Mouse (Mus musculus) embryonic facial prominence, embryonic 11.5 days (tissue): Measurements from ENCODE around the gene Srsf5. TPM values are rescaled to one million over a fixed set of nuclear protein-coding genes. Genes with fewer than 3 reads are reported as not detected.

Source experiments
- ATAC-seq: fragments of 200-750 bp; cut with Nextera tagmentation; replicated peaks from 2 replicates; pipeline ENCODE4 v1.8.0; 2017; ENCODE audit warnings: low read depth; ENCODE audit not compliant: insufficient number of reproducible peaks, low FRiP score, low TSS enrichment
- DNase-seq: peaks from one replicate; pipeline ENCODE4 v3.0.0-alpha.2; 2015; ENCODE audit warnings: low spot score
- H3K27ac ChIP-seq: fragments of 300-500 bp; sonication (generic); replicated peaks from 2 replicates; pipeline ENCODE4 v1.5.1; 2014; ENCODE audit warnings: mild to moderate bottlenecking, low read depth, low read length, control low read depth
- H3K27me3 ChIP-seq: fragments of 300-500 bp; sonication (generic); 2 replicates; pipeline ENCODE4 v1.6.1; 2014; ENCODE audit warnings: mild to moderate bottlenecking, low read length, moderate library complexity, mixed read lengths; ENCODE audit not compliant: control insufficient read depth, insufficient read depth
- H3K36me3 ChIP-seq: fragments of 300-500 bp; sonication (generic); replicated peaks from 2 replicates; pipeline ENCODE4 v1.6.1; 2014; ENCODE audit warnings: low read depth, mild to moderate bottlenecking, low read length, moderate library complexity, mixed read lengths; ENCODE audit not compliant: control insufficient read depth, insufficient read depth
- H3K4me1 ChIP-seq: fragments of 300-500 bp; sonication (generic); 2 replicates; pipeline ENCODE4 v1.6.1; 2014; ENCODE audit warnings: low read length, mixed read lengths; ENCODE audit not compliant: control insufficient read depth, insufficient read depth
- H3K4me2 ChIP-seq: fragments of 300-500 bp; sonication (generic); 2 replicates; pipeline ENCODE4 v1.6.1; 2014; ENCODE audit warnings: low read depth, mild to moderate bottlenecking, control low read depth, low read length, moderate library complexity
- H3K4me3 ChIP-seq: fragments of 300-500 bp; sonication (generic); 2 replicates; pipeline ENCODE4 v1.5.1; 2014; ENCODE audit warnings: low read depth, low read length, control low read depth
- H3K9ac ChIP-seq: fragments of 300-500 bp; sonication (generic); replicated peaks from 2 replicates; pipeline ENCODE4 v1.6.1; 2014; ENCODE audit warnings: mild to moderate bottlenecking, control low read depth, low read length
- H3K9me3 ChIP-seq: fragments of 300-500 bp; sonication (generic); replicated peaks from 2 replicates; pipeline ENCODE4 v1.6.1; 2016; ENCODE audit warnings: mild to moderate bottlenecking, low read length, inconsistent platforms, mixed read lengths; ENCODE audit not compliant: control insufficient read depth
- WGBS: fragments of 180-500 bp; shearing (Covaris S2); extraction: QIAGEN DNeasy Blood & Tissue Kit; methylation state at CpG from one replicate; pipeline ENCODE4 v1.1.7; 2014; 5-methylcytosine and 5-hydroxymethylcytosine counted together
- polyA plus RNA-seq: library from polyadenylated mRNA; unstranded; fragments of >200 nt; fragmentation: Nextera tagmentation; extraction: Ambion mirVana; gene quantifications from 2 replicates; pipeline ENCODE4 v1.2.1, GENCODE M21; 2014

The Srsf5 gene
- polyA plus RNA-seq, 1 experiment from 2014 or later = 458 TPM

GRCm38 (mm10) chr12:80990901-80991445 lies 45.7 kb downstream of the Srsf5 start:
- H3K9ac ChIP-seq = no peak overlapping the region
- H3K4me2 ChIP-seq = no peak overlapping the region
- no peak for DNase-seq
- ATAC-seq = no peak; the same call in 1 of the 2 replicates
- H3K27me3 ChIP-seq = no peaks in the 10 kb centered on the region
- no peak overlapping the region for H3K27ac ChIP-seq
- H3K4me1 ChIP-seq = no peaks in the 10 kb centered on the region
- no peaks in the 10 kb centered on the region for H3K9me3 ChIP-seq
- WGBS = 70% methylated on average over 13 of the region's 13 CpGs
- H3K4me3 ChIP-seq = no peak overlapping the region
- H3K36me3 ChIP-seq = no peaks in the 10 kb centered on the region

GRCm38 (mm10) chr12:80991806-80992205 lies 46.5 kb downstream of the Srsf5 start:
- 82% methylated on average over 10 of the region's 10 CpGs for WGBS

DNA sequence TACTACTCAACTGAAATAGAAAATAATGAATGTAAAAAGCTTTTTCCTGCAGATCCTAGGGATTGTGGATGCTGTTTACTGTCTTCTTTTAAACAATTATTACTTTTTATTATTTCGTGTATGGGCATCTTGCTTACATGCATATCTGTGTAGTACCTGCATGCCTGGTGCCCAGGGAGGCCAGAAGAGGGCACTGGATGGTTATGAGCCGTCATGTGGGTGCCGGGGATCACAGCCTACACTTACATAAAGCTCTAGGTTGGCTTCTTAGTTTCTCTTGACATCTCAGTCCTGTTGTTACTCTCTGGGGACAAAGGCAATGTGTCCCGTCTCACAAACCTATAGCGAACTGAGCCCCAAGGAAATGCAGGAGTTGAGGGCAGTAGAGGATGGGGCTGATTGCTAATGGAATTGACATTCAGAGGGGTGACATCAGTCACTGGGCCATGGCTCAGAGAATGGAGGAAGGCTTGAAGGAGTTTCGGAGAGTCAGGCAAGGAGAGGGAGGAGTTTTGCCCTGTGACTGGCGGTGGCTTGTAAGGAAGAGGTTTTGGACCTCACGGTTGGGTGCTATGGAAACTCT lies 47.3 kb downstream of the Srsf5 start:
- no peak for DNase-seq
- H3K4me3 ChIP-seq = no peak overlapping the region
- H3K9me3 ChIP-seq = no peaks in the 10 kb centered on the region
- no peak overlapping the region for H3K9ac ChIP-seq
- H3K36me3 ChIP-seq = no peaks in the 10 kb centered on the region
- no peak overlapping the region for H3K27ac ChIP-seq
- no peaks in the 10 kb centered on the region for H3K27me3 ChIP-seq
- WGBS = 83% methylated on average over 8 of the region's 8 CpGs
- no peak overlapping the region for H3K4me2 ChIP-seq
- H3K4me1 ChIP-seq = no peaks in the 10 kb centered on the region
- ATAC-seq = no peak

More at GRCm38 (mm10) chr12:80991806-80992205, 46.5 kb downstream of the Srsf5 start:
- ATAC-seq (no peak), DNase-seq (no peak)
- Histone ChIP-seq H3K27ac (no peak overlapping the region), H3K4me1 (no peaks in the 10 kb centered on the region), H3K9me3 (no peaks in the 10 kb centered on the region), H3K9ac (no peak overlapping the region), H3K27me3 (no peaks in the 10 kb centered on the region), H3K4me2 (no peak overlapping the region), H3K36me3 (no peaks in the 10 kb centered on the region), H3K4me3 (no peak overlapping the region)

- 73% methylated on average over 1 of the region's 1 CpGs for WGBS
- ATAC-seq (no peak), DNase-seq (no peak)
- H3K4me1 ChIP-seq = no peaks in the 10 kb centered on the region
- no peaks in the 10 kb centered on the region for H3K36me3 ChIP-seq
- no peaks in the 10 kb centered on the region for H3K9me3 ChIP-seq
- no peak overlapping the region for H3K27ac ChIP-seq
- H3K4me2 ChIP-seq = no peak overlapping the region
- no peak overlapping the region for H3K4me3 ChIP-seq
- H3K27me3 ChIP-seq = no peaks in the 10 kb centered on the region
- no peak overlapping the region for H3K9ac ChIP-seq
These were observed 48.5 kb downstream of the Srsf5 start for GRCm38 (mm10) chr12:80993773-80994172.

- H3K9ac ChIP-seq = no peak overlapping the region
- H3K27ac ChIP-seq = no peak overlapping the region
- no peak overlapping the region for H3K4me3 ChIP-seq
- 90% methylated on average over 4 of the region's 4 CpGs for WGBS
- H3K27me3 ChIP-seq = no peaks in the 10 kb centered on the region
- no peaks in the 10 kb centered on the region for H3K36me3 ChIP-seq
- H3K9me3 ChIP-seq = no peaks in the 10 kb centered on the region
- DNase-seq = no peak
- H3K4me1 ChIP-seq = no peaks in the 10 kb centered on the region
- ATAC-seq = no peak
- H3K4me2 ChIP-seq = no peak overlapping the region
These were observed 50.0 kb downstream of the Srsf5 start for GRCm38 (mm10) chr12:80995326-80995725.

- Histone ChIP-seq H3K27ac (no peak overlapping the region), H3K27me3 (no peaks in the 10 kb centered on the region), H3K36me3 (no peaks in the 10 kb centered on the region), H3K9ac (no peak overlapping the region), H3K4me3 (no peak overlapping the region), H3K4me2 (no peak overlapping the region), H3K9me3 (no peaks in the 10 kb centered on the region), H3K4me1 (no peaks in the 10 kb centered on the region; the same call in 1 of the 2 replicates)
- DNase-seq (peak; percentile 26), ATAC-seq (no peak)
- WGBS = 54% methylated on average over 4 of the region's 4 CpGs
These were observed 52.3 kb downstream of the Srsf5 start for GRCm38 (mm10) chr12:80997652-80998051.

GRCm38 (mm10) chr12:80998528-80999221 lies 53.4 kb downstream of the Srsf5 start:
- ATAC-seq (peak; percentile 75), DNase-seq (peak; percentile 74)
- 2% methylated on average over 33 of the region's 33 CpGs for WGBS
- Histone ChIP-seq H3K9me3 (no peaks in the 10 kb centered on the region), H3K9ac (peak overlapping the region; percentile 32), H3K4me1 (peaks cover 3% of the 10 kb centered on the region), H3K4me2 (peak overlapping the region; percentile 31), H3K27me3 (no peaks in the 10 kb centered on the region), H3K27ac (peak overlapping the region; percentile 22; the same call in 1 of the 2 replicates), H3K4me3 (peak overlapping the region; percentile 17), H3K36me3 (no peaks in the 10 kb centered on the region)
